Mouse (Mus musculus): ENCODE results near the gene Slc6a16.
A peak's percentile ranks its signal among the peaks of the same experiment; 100 is the strongest.

Gene Slc6a16

DNA sequence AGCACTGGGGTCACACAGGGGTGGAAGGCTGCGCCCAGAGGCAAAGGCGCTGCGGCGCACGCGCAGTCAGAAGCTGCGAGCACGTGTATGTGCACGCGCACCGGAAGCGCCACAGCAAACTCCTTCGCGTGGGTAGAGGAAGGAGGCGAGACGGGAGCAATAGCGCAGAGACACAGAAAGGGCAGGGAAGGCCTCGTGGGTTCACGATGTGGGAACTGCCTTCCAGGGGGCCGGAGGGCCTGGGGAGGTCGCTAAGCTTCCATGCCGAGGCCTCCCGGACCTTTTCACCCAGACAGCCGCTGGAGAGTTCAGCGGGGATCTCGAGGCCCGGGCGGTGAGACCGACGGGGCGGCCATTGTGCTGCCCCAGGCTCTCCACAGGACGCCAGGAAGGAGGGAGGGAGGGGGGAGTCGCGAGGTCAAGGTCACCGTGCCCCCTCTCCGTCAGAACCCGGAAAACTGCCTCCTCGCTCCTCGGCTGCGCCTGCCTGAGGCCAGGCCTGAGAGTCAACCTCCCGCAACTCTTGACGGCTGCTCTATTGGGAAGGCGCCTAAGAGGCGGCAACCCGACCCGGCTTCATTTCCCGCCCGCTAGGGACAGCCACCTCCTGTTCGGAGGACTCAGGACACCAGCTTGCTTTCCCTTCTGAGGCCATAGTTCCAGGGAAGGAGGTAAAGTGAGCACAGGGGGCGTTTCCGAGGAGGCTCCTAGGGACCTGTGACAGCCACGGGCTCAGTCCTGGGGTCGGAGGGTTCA, at the start of gene Slc6a16:
TSS of gene Slc6a16 (plus strand) at position 453 of the 756 bp plus-strand sequence.
- DNase-seq: peak in 1 of 2 experiments; percentile 18

DNA sequence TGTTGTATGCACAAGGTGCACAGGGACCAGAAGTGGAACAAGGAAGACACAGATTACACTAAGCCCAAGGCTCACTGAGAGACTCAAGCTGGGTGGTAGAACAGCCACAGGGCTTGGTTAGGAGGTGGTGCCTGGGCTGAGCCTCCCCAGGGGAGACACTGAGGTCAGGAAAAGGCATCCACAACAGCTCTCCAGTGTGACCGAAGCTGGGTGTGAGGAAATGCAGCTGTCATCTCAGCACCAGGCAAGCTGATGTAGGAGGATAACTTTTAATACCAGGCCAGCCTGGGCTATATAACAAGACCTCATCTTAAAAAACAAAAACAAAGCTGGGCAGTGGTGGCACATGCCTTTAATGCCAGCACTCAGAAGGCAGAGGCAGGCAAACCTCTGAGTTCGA, 49.7 kb upstream of the Slc6a16 start:
- no peak for DNase-seq

DNA sequence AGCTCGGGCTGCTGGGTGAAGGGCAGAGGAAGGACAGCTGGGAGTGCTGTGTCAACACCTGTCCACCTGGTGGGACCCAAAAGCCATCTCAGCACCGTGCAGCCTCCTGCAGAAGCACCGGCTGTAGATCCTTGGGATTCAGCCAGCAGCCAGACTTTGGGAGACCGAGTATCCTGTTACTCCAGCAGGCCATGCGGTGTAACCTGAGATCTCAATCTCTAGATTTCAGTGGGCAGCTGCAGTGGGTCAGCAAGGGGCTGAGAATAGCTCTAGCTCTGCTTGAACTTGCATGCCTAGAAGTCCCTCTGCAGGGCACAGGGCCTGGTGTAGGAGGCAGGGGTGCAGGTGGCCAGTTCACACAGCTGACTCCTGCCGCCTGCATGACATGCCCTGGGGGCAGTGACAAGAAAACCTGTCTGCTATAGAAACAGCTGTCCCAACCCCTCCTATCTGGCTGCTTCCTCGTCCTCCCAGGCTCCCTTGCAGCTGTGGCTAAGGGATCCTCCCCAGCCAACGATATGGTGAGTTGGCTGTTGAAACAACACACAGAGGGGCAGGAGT, 49.0 kb upstream of the Slc6a16 start:
- no peak for DNase-seq

DNA sequence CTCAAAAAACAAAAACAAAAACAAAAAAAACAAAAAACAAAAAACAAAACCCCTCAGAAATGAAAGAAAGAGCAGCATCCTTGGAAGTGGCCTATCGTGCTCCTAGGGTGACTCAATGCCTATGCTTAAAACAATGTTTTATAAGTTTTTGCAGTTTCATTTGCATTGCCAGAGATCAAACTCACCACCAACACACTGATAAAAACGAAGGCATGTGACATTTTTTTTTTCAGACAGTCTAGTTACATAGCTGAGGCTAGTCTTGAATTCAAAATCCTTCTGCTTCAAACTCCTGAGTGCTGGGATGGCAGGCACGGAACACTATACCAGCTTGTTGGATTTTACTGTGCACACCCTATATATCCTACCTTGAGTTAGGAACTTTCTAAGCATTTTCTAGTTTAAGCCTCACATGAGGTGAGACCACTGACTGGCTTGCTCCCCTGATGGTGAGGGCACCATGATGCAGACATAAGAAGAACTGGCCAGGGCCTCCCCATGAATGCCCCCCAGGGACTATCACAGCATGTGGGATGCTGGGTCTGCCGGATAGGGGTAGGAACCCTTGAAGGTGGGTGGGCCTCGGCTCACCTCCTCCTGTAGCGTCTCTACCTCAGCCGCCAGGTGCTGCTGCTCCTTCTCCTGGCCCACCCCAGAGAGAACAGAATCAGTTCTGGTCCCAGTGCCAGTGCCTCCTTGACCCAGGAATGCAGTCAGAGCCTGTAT, 48.1 kb upstream of the Slc6a16 start:
- DNase-seq: no peak

DNA sequence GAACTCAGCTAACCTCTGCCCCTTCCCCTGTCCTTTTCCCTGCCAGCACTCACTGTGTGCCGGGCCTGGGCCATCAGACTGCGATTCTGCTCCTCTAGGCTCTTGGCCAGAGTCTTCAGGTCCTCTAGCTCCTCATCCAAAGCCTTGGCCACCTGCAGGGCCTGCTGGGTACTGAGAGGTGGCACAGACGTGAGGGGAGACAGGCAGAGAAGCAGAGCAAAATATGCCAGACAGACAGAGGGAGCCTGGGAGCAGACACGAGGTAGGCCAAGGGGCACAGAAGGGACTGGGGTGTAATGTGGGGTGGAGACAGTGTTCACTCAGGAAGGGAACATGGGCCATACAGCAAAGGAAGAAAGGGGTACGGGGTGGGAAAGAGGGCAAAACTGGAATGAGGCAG, 47.5 kb upstream of the Slc6a16 start:
- no peak for DNase-seq

DNA sequence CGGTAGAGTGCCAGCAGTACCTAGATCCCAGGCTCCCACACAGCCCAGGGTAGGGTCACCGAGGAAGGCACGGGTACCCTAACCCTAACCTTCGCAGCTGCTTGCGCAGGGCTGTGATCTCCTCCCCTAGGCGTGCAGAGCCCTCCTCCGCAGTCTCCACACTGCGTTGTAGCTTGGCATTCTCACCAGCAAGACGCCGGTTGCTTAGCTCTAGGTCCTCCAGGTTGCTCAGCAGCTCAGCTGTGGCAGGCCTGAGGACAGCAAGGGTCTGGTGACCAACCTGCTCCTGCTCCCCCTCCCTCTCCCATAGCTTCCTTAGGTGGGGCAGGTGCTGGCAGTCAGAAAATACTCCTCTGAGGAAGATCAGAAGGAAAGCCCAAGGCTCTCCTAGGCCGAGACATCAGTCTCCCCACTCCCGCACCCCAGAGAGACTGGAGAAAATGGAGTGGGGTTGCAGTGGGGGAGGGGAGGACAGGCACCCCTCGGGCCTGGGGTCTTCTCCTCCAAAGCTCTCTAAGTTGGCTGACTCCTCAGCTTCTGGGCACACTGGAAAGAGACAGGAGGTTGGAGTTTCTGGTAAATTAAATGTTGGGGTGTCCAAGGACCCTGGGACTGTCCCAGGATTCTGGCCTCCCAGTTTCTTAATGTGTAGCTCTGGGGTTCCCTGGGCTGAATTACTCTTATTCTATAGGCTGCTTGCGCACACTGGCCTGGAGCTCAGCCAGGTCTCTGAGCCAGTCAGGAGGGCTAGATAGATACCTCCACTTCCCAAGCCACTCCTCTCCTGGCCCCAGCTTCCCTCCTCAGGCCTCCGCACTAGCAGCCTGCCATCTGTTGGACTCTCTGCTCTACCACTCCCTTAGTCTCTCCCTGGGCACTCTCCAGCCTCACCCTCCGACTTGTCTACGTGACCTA, 46.8 kb upstream of the Slc6a16 start:
- no peak for DNase-seq

DNA sequence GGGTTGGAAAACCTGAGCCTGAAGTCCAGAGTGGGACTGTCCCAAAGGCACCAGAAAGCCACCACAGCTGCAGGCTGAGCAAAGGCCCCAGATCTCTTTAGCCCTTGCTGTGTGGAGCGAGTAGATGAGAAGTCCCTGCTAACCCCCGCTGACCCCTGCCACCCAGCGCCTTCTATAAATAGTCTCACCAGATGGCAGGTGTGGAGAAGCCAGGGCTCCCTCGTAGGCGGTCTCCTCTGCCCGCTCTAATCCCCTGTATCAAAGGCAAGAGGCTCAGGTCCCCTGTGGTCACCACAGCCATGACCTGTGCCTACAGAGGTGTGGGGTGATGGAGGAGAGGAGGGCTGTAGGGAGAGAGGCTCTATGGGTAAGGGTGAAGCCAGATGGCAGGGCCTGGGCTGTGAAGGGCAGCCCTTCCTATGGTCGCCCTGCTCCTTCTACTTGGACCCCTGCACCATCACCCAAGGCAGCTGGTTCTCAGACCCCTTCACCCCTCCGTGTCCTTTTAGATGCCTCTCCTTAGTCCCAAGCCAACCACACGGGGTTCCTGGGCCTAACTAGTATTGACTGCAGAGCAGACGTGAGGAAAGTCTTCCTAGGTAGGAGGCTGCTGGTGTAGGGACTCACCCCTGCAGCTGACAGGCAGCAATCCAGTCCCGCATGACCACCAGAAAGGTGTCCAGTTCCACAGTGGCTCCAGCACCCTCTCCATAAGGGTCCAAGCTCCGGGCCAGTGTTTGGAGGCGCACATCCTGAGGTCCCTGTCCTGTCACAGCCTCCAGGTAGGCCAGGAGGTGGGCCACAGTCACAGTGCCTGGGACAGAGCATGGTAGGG, 45.3 kb upstream of the Slc6a16 start:
- no peak for DNase-seq

DNA sequence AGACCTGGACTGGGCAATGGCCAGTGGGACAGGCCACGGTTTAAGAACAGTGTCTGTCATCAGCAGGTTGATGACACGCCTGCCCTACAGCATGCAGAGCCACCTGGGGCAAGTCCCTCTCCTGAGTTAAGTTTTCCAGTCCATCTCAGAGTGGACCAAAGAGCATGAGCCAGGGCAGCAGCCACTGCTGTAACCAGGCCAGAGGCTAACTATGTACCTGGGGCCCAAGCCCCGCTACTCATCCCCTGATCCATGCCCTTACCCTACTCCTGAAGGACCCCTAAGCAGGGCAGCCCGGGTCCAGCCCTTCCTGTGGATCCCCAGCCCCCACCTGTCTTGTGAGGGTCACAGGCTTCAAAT, 44.7 kb upstream of the Slc6a16 start:
- DNase-seq: no peak

DNA sequence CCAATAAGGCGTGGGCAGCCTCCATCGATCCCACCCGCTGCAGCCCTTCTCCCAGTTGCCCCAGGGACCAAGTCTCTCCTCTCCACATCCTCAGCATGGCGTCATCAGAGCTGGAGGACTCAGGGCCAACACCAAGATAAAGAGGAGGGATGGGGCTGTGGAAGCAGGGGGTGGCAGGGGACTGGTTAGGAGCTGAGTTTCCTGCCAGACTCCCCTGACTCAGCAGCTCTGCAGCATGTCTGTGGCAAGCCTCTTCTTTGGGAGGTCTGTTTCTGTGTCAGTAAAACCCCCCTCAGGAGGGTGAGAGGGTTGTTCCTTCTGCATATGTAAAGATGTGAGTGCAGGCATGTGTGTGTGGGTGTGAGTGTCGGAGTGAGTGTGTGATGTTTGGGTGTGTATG, 43.9 kb upstream of the Slc6a16 start:
- DNase-seq: no peak

DNA sequence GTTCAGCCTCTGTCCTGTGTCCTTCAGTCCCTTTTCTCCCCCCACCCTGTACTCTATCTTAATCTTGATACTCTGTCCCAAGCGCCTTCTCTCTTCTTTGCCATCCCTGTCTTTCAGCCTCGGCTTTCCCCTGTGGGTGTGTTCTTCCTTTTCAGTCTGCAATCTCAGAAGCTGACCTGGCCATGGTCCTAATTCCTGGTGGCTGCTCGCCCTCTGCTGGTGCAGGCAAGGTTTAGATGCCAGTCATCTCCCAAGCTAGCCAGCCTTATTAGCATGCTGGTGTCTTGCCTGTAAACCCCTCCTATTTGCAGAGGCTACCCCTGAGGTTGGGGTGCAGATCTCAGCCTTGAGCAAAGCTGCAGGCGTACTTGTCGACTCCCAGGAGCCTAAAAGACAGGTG, 42.5 kb upstream of the Slc6a16 start:
- DNase-seq: no peak

DNA sequence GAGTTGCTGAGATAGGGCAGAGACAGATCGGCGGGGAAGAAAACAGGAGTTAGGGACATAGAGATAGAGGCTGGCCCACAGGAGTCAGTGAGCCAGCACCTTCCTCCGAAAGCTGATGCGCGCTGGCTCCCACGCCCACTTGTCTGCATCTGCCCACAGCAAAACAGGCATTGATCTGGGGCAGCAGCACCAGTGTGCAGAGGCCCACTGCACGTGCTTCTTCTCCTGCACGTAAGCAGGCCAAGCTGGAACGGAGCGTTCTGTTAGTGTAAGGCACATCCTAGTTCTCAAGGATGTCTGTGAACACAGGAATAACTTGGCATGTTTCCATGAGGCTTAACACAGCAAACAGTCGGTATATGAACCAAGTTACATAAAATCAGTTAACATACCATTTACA, 41.9 kb upstream of the Slc6a16 start:
- no peak for DNase-seq

DNA sequence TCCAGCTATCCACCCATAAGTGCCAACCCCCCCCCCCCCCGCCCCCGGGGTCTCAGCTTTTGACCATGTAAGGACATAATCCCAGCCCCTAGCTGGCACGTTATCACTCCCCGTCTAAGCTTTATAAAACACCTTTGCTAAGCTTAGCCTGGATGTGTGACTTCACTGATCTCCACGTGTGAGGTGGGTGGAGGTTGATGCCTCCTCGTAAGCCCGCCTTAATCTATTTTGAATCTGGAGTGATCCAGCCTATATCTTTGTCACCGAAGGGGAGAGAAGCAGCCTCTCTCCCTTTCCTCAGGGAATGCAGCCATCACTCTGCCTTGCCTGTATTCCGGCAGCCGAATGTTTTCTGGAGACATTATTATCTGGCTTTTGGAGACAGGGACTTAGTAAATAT, 38.2 kb upstream of the Slc6a16 start:
- no peak for DNase-seq

DNA sequence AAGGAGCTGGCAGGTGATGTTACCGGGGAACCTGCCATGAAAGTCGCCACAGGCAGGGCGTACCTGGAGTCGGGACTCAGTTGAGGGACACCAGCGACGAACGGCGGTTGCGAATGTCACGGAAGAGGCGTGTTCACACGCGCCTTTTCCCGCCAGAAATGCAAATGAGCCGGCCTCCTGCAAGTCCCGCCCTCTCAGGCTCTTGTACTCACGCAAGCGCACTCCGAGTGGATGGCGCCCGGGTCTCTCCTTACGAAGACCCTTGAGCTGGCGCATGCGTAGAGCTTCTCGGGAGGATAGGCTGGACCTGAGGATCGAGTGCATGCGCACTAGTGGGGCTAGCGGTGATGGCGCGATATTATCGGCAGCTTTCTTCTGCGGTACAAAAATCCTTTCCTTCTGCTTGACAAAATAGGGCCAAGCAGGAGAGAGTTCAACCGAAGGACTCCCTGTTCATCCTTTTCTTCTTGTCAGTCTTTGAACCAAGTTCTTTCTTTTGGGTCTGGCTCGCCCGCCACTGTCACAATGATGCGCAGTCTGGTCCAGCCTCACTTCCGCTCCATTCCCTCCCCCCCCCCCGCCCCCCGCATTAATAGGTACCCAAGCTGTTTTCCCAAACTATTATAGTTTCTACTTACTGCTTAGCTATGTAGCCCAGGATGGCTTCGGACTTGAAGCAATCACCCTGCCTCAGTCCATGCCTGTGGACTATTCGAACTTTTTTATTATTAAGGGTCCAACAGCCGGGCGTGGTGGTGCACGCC, 36.3 kb upstream of the Slc6a16 start, which contains the start of gene Ccdc155:
TSS of gene Ccdc155 (minus strand) at position 513 of the 764 bp plus-strand sequence.
- DNase-seq: peak; percentile 90 to 95

DNA sequence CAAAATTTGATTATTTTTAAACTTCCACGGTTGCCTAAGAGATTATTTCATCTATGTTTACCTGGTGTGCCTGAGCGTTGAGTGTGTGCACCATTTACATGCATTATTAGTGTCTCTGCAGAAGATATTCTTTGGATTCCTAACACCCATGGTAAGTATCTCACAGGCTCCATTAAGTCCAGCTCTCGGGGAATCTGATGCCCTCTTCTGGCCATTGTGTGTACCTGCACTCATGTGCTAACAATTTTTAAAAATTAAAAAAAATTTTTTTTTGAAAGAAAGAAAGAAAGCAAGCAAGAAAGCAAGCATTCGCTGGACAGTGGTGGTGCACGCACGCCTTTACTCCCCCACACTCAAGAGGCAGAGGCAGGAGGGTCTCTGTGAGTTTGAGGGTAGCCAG, 32.6 kb upstream of the Slc6a16 start:
- DNase-seq: no peak

DNA sequence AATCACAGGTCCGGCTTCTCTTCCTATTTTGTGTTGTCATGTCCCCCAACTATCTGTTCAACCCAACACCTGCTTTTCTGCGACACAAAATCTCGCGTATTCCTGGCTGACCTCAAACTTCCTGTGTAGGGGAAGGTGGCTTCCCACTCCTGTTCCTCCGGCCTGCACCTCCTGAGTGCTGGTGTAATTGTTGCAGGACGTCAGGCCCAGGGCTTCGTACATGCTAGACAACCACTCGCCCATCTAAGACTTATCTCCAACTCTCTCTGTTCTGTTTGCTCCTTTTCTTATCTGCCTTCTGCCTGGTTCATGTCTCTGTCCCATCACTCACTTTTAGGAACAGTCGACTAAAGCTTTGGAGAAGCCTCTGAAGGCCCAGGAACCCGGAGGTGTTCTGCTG, 29.8 kb upstream of the Slc6a16 start:
- DNase-seq: no peak

DNA sequence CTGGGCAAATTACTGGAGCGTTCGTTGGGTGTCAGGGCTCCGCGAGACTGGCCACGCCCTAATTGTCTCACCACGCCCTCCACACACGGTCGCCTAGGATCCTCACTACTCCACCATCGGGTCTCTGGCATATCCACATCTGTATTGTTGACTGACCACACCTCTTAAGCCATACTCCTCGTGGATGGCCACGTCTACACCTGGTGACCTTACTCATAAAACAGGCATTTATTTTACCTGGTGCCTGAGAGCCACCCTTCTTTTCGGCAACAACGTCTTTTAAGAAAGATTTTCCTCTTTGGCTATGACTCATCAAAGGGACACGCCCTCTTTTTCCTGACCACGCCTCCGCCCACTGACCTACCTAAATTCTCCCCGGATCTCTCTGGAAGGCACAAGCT, 29.0 kb upstream of the Slc6a16 start, which contains the start of gene Dkkl1:
TSS of gene Dkkl1 (minus strand) at position 297 of the 401 bp plus-strand sequence.
- no peak for DNase-seq

DNA sequence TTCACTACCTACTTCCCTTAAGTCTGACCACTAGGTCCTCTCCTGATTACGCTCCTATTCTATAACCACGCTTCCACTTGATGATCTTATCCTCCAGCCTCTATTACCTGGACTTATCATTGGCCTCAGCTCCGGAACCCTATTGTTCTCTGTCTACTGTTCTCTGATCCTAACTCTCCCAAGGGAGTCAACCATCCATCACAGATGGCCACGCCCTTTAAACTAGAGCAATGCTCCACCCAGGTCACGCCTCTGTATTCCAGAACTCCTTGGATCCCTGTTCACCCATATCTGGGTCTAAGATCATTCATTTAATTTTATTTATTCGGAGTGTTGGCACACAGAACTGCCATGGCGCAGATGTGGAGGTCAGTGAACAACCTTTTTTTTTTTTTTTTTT, 28.5 kb upstream of the Slc6a16 start:
- DNase-seq: no peak

DNA sequence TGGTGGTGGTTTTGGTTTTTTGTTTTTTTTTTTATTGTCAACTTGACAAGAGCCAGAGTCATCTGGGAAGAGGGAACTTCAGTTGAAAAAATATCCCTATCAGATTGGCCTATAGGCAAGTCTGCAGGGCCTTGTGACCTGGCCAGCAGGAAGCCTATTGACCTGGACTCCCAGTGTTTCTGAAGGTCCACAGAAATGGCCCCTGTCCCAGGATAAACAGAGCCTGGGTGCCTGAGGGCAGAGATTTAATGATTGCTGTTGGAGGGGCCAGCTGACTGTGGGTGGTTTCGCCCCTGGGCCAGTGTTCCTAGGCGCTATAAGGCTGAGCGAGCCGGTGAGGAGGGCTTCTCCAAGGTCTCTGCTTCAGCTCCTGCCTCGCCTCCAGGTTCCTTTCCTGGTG, 27.2 kb upstream of the Slc6a16 start:
- no peak for DNase-seq

DNA sequence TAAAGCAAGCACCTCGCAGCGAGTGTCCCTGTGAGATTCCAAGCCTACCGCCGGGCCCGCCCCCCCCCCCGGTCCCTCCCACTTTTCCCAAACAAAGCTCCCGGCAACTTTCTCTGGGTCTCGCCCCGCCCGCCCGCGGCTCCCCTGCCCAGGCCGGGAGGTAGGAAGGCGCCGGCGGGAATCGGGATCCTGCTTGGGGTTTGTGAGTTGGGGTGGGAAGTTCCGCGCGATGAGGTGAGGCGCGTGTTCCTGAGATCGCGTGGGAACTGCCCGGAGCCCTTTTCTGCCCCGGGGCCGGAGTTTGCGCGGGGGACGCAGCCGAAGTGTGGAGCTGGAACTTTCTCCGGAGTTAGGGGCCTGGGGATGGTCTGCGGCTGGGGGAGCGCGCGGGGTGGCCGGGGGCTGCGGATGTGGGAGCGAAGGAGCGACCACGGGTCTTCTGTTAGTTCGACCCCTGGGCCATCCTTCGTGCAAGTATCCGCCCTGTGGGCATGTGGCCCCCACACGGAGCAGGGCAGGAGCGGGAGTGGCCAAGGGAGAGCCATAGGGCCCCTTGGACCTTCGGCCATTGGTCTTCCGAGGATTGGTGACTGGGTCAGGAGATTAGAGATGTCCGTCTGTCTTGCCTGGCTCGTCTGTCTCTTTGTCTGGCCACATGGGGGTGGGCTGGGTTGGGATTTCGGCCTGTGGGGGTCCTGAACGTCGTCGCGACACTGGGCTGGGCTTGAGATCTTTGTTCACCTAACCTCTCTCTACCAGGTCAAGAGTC, 25.0 kb upstream of the Slc6a16 start, which contains the start of gene Tead2:
TSS of gene Tead2 (plus strand) at position 81 of the 769 bp plus-strand sequence.
- DNase-seq: no peak

Data from thymus, postnatal 36 days (tissue).